Mouse (Mus musculus) cortical plate, adult 2 months (tissue): Measurements from ENCODE around the gene Ugt2a2.

Source experiments
- CTCF ChIP-seq: fragments of 200-500 bp; IDR thresholded peaks from 2 replicates; pipeline ENCODE4 v1.5.1; 2011; ENCODE audit warnings: mild to moderate bottlenecking, control low read depth, low read length; ENCODE audit not compliant: insufficient read depth; ENCODE audit errors: extremely low read depth
- POLR2A ChIP-seq: fragments of 200-500 bp; IDR thresholded peaks from 2 replicates; pipeline ENCODE4 v1.6.1; 2011; ENCODE audit warnings: mild to moderate bottlenecking, low read length, control low read depth; ENCODE audit not compliant: insufficient read depth; ENCODE audit errors: extremely low read depth

- no peak for TF ChIP-seq CTCF
- no peak for TF ChIP-seq POLR2A
Observed at GRCm38 (mm10) chr5:87498936-87499335, 16.9 kb upstream of the Ugt2a2 start.
